Mouse (Mus musculus): ENCODE results near the gene Fyn.

GRCm38 (mm10) chr10:39431265-39431664 is 62.6 kb downstream of the Fyn start:
- TF ChIP-seq CTCF (IDR thresholded peaks at IDR 0.05; ENCODE audit: low read depth) (no peak), EP300 (IDR thresholded peaks at IDR 0.05; ENCODE audit: low read depth) (no peak)

Measured in liver, postnatal 0 days (tissue).